Mouse (Mus musculus): ENCODE measurements around the gene Tcf15. TPM values are rescaled to one million over a fixed set of nuclear protein-coding genes. Genes with fewer than 3 reads are reported as not detected.

Gene Tcf15
- total and polyA plus RNA-seq, 2 experiments from 2014 or later: 0.90 TPM; not detected in 1

GRCm38 (mm10) chr2:152156471-152156870 is 13.1 kb downstream of the Tcf15 start:
- Histone ChIP-seq H3K9me3 (ENCODE audit: low read length) (no peaks in the 10 kb centered on the region), H3K4me1 (ENCODE audit: insufficient read depth, low read length) (no peaks in the 10 kb centered on the region), H3K27me3 (ENCODE audit: insufficient read depth, low read length) (no peaks in the 10 kb centered on the region), H3K4me2 (ENCODE audit: low read depth, low read length, poor library complexity, severe bottlenecking) (no peak overlapping the region), H3K27ac (ENCODE audit: low read depth, low read length) (no peak overlapping the region), H3K4me3 (ENCODE audit: low read depth, low read length) (no peak overlapping the region), H3K36me3 (ENCODE audit: insufficient read depth, low read length) (no peaks in the 10 kb centered on the region), H3K9ac (replicated peaks; ENCODE audit: low read length, poor library complexity, severe bottlenecking) (no peak overlapping the region)
- no peak for TF ChIP-seq CTCF (IDR thresholded peaks at IDR 0.05)
- whole genome bisulfite sequencing: 83% methylated on average over 6 of the region's 6 CpGs
- ATAC-seq (ENCODE audit: low FRiP score): no peak
- no peak for DNase-seq (ENCODE audit: low spot score)

DNA sequence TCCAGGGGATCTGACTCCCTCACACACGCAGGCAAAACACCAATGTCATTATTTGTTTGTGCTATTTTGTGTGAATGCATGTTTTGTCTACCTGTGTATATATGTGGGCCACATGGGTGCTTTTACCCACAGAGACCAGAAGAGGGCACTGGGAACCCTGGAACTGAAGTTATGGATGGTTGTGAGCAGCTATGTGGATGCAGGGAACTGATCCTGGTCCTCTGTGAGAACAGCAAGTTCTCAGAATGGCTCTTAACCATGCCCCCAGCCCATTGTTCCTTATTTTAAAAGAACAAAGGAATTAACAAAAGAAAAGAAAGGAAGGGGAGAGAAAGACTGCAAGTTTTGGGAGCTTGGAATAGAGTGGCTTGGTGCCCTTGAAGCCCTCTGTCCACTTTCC is 16.1 kb downstream of the Tcf15 start:
- H3K4me2 ChIP-seq (ENCODE audit: low read depth, low read length, poor library complexity, severe bottlenecking): no peak overlapping the region
- no peaks in the 10 kb centered on the region for H3K4me1 ChIP-seq (ENCODE audit: insufficient read depth, low read length)
- 97% methylated on average over 1 of the region's 1 CpGs for WGBS
- H3K9me3 ChIP-seq (ENCODE audit: low read length): no peaks in the 10 kb centered on the region
- H3K9ac ChIP-seq (replicated peaks; ENCODE audit: low read length, poor library complexity, severe bottlenecking): no peak overlapping the region
- no peaks in the 10 kb centered on the region for H3K36me3 ChIP-seq (ENCODE audit: insufficient read depth, low read length)
- DNase-seq (ENCODE audit: low spot score): no peak
- TF ChIP-seq CTCF (IDR thresholded peaks at IDR 0.05): no peak
- H3K27ac ChIP-seq (ENCODE audit: low read depth, low read length): no peak overlapping the region
- ATAC-seq (ENCODE audit: low FRiP score): no peak
- H3K27me3 ChIP-seq (ENCODE audit: insufficient read depth, low read length): no peaks in the 10 kb centered on the region
- H3K4me3 ChIP-seq (ENCODE audit: low read depth, low read length): no peak overlapping the region

- Histone ChIP-seq H3K9me3 (ENCODE audit: low read length) (no peaks in the 10 kb centered on the region), H3K27me3 (ENCODE audit: insufficient read depth, low read length) (no peaks in the 10 kb centered on the region), H3K4me1 (ENCODE audit: insufficient read depth, low read length) (0 out of 2 replicates have a peak, but pooled peaks cover 6% of the 10 kb centered on the region), H3K36me3 (ENCODE audit: insufficient read depth, low read length) (no peaks in the 10 kb centered on the region), H3K27ac (ENCODE audit: low read depth, low read length) (no peak overlapping the region), H3K4me2 (ENCODE audit: low read depth, low read length, poor library complexity, severe bottlenecking) (no peak overlapping the region), H3K4me3 (ENCODE audit: low read depth, low read length) (no peak overlapping the region), H3K9ac (replicated peaks; ENCODE audit: low read length, poor library complexity, severe bottlenecking) (no peak overlapping the region)
- no peak for ATAC-seq (ENCODE audit: low FRiP score)
- no peak for TF ChIP-seq CTCF (IDR thresholded peaks at IDR 0.05)
- 85% methylated on average over 6 of the region's 6 CpGs for WGBS
- no peak for DNase-seq (ENCODE audit: low spot score)
These were observed 22.9 kb downstream of the Tcf15 start for GRCm38 (mm10) chr2:152166257-152166656.

DNA sequence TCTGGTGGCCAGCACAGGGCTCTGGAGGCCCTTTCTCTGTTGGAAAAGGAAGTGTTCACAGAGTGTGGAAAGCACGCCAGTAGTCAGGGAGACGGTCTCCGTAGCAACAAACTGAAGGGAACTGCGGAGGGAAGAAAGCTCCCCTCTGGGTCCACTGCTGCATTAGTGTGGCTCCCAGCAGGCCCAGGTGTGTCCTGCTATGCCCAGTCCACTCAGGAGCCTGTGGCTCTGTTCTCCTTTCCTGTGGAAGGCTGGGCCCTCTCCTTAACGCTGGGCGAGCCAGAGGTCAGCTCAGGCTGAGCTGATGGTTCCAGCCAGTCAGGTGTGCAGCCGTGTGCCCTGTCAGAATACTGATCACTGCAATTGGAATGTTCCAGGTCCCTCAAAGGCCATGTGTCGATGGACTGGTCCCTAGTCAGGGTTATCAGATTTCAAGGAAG is 24.5 kb downstream of the Tcf15 start:
- ATAC-seq (ENCODE audit: low FRiP score) (peak; percentile 65), DNase-seq (ENCODE audit: low spot score) (peak; percentile 76)
- TF ChIP-seq CTCF (IDR thresholded peaks at IDR 0.05): no peak
- Histone ChIP-seq H3K36me3 (ENCODE audit: insufficient read depth, low read length) (no peaks in the 10 kb centered on the region), H3K4me3 (ENCODE audit: low read depth, low read length) (no peak overlapping the region), H3K27ac (ENCODE audit: low read depth, low read length) (0 out of 2 replicates have a peak overlapping the region, but pooled peaks have one; percentile 47), H3K9me3 (ENCODE audit: low read length) (no peaks in the 10 kb centered on the region), H3K9ac (replicated peaks; ENCODE audit: low read length, poor library complexity, severe bottlenecking) (no peak overlapping the region), H3K27me3 (ENCODE audit: insufficient read depth, low read length) (no peaks in the 10 kb centered on the region), H3K4me2 (ENCODE audit: low read depth, low read length, poor library complexity, severe bottlenecking) (no peak overlapping the region), H3K4me1 (ENCODE audit: insufficient read depth, low read length) (0 out of 2 replicates have a peak, but pooled peaks cover 6% of the 10 kb centered on the region)
- 9% methylated on average over 8 of the region's 8 CpGs for WGBS

- 0 out of 2 replicates have a peak, but pooled peaks cover 6% of the 10 kb centered on the region for H3K4me1 ChIP-seq (ENCODE audit: insufficient read depth, low read length)
- no peak overlapping the region for H3K27ac ChIP-seq (ENCODE audit: low read depth, low read length)
- TF ChIP-seq CTCF (IDR thresholded peaks at IDR 0.05): no peak
- no peak overlapping the region for H3K4me3 ChIP-seq (ENCODE audit: low read depth, low read length)
- H3K36me3 ChIP-seq (ENCODE audit: insufficient read depth, low read length): no peaks in the 10 kb centered on the region
- no peaks in the 10 kb centered on the region for H3K27me3 ChIP-seq (ENCODE audit: insufficient read depth, low read length)
- no peak for DNase-seq (ENCODE audit: low spot score)
- H3K9me3 ChIP-seq (ENCODE audit: low read length): no peaks in the 10 kb centered on the region
- WGBS: 100% methylated on average over 1 of the region's 1 CpGs
- H3K9ac ChIP-seq (replicated peaks; ENCODE audit: low read length, poor library complexity, severe bottlenecking): no peak overlapping the region
- no peak for ATAC-seq (ENCODE audit: low FRiP score)
- no peak overlapping the region for H3K4me2 ChIP-seq (ENCODE audit: low read depth, low read length, poor library complexity, severe bottlenecking)
These were observed 26.0 kb downstream of the Tcf15 start for GRCm38 (mm10) chr2:152169377-152169776.

DNA sequence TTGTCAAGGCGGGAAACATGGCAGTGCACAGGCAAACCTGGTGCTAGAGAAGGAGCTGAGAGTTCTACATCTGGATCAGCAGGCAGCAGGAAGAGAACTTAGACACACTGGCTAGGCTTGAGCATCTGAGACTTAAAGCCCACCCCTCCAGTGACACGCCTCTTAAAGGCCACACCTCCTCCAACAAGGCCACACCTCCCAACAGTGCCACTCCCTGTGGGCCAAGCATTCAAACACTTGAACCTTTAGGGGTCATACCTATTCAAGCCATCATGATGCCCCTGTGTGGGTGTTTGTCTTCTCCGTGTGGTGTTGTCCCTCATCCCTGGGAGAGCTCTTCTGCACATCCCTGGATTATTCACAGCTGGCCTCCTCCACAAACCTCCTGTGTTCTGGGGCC is 31.5 kb downstream of the Tcf15 start:
- no peak for ATAC-seq (ENCODE audit: low FRiP score)
- Histone ChIP-seq H3K4me1 (ENCODE audit: insufficient read depth, low read length) (no peaks in the 10 kb centered on the region), H3K27ac (ENCODE audit: low read depth, low read length) (no peak overlapping the region), H3K27me3 (ENCODE audit: insufficient read depth, low read length) (no peaks in the 10 kb centered on the region), H3K9me3 (ENCODE audit: low read length) (no peaks in the 10 kb centered on the region), H3K36me3 (ENCODE audit: insufficient read depth, low read length) (no peaks in the 10 kb centered on the region), H3K9ac (replicated peaks; ENCODE audit: low read length, poor library complexity, severe bottlenecking) (no peak overlapping the region), H3K4me2 (ENCODE audit: low read depth, low read length, poor library complexity, severe bottlenecking) (no peak overlapping the region), H3K4me3 (ENCODE audit: low read depth, low read length) (no peak overlapping the region)
- TF ChIP-seq CTCF (IDR thresholded peaks at IDR 0.05): no peak
- no peak for DNase-seq (ENCODE audit: low spot score)
- WGBS: 91% methylated on average over 3 of the region's 3 CpGs

Measured in midbrain, postnatal 0 days (tissue).